Mouse (Mus musculus) lung, postnatal 0 days (tissue): Measurements from ENCODE around the gene Gm29609.

Experiments used
- CTCF ChIP-seq: IDR thresholded peaks from 2 replicates; pipeline ENCODE4 v1.5.1; 2016; ENCODE audit warnings: antibody characterized with exemption, mild to moderate bottlenecking
- EP300 ChIP-seq: IDR thresholded peaks from 2 replicates; pipeline ENCODE4 v1.6.1; 2016; ENCODE audit warnings: antibody characterized with exemption, mild to moderate bottlenecking, control low read depth

DNA sequence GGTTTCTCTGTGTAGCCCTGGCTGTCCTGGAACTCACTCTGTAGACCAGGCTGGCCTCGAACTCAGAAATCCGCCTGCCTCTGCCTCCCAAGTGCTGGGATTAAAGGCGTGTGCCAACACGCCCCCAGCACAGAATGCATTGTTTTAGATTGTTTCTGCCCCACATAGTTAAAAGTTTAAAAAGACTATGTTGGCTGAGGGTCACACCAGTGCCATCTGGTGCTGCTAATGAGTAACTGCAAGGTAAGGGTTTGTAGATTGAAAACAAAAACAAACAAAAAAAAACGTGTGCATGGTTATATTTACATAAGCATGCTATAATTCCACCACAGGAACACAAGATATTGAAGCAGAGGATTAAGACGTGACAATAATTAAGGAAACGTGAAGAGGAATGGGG is 68.9 kb downstream of the Gm29609 start:
- peak; percentile 63 for TF ChIP-seq CTCF
- no peak for TF ChIP-seq EP300
